Mouse (Mus musculus) liver, postnatal 0 days (tissue): ENCODE measurements around the gene Twist2. TPM values are rescaled to one million over a fixed set of nuclear protein-coding genes. Genes with fewer than 3 reads are reported as not detected.

ENCODE experiments used
- ATAC-seq: fragments of 200-750 bp; cut with Nextera tagmentation; 2 replicates; pipeline ENCODE4 v1.8.0; 2017; ENCODE audit warnings: mild to moderate bottlenecking, moderate library complexity
- DNase-seq: peaks from one replicate; pipeline ENCODE4 v3.0.0-alpha.2; 2016
- H3K27ac ChIP-seq: fragments of 300-500 bp; sonication (generic); 2 replicates; pipeline ENCODE4 v1.5.1; 2014; ENCODE audit warnings: antibody characterized with exemption, moderate library complexity, mild to moderate bottlenecking, low read depth
- H3K27me3 ChIP-seq: fragments of 300-500 bp; sonication (generic); 2 replicates; pipeline ENCODE4 v1.6.1; 2014; ENCODE audit warnings: low read length, control low read depth, mixed read lengths; ENCODE audit not compliant: insufficient read depth
- H3K36me3 ChIP-seq: fragments of 300-500 bp; sonication (generic); replicated peaks from 2 replicates; pipeline ENCODE4 v1.6.1; 2014; ENCODE audit warnings: mild to moderate bottlenecking, control low read depth, low read length, moderate library complexity, mixed read lengths; ENCODE audit not compliant: insufficient read depth
- H3K4me1 ChIP-seq: fragments of 300-500 bp; sonication (generic); 2 replicates; pipeline ENCODE4 v1.6.1; 2014; ENCODE audit warnings: antibody characterized with exemption, mild to moderate bottlenecking, control low read depth; ENCODE audit not compliant: insufficient read depth
- H3K4me2 ChIP-seq: fragments of 300-500 bp; sonication (generic); 2 replicates; pipeline ENCODE4 v1.6.1; 2014; ENCODE audit warnings: low read depth, mild to moderate bottlenecking, low read length, moderate library complexity, mixed read lengths
- H3K4me3 ChIP-seq: fragments of 300-500 bp; sonication (generic); 2 replicates; pipeline ENCODE4 v1.5.1; 2014; ENCODE audit warnings: low read depth, low read length
- H3K9ac ChIP-seq: fragments of 300-500 bp; sonication (generic); replicated peaks from 2 replicates; pipeline ENCODE4 v1.6.1; 2014; ENCODE audit warnings: mild to moderate bottlenecking, moderate library complexity
- H3K9me3 ChIP-seq: fragments of 300-500 bp; sonication (generic); 2 replicates; pipeline ENCODE4 v1.6.1; 2016; ENCODE audit warnings: mild to moderate bottlenecking, control low read depth, low read length, mixed read lengths
- CTCF ChIP-seq: sonication (generic); IDR thresholded peaks from 2 replicates; pipeline ENCODE4 v1.5.1; 2016; ENCODE audit warnings: antibody characterized with exemption, low read depth
- EP300 ChIP-seq: IDR thresholded peaks from 2 replicates; pipeline ENCODE4 v1.6.1; 2016; ENCODE audit warnings: antibody characterized with exemption, low read depth, mild to moderate bottlenecking
- WGBS: fragments of 180-500 bp; shearing (Covaris S2); extraction: QIAGEN DNeasy Blood & Tissue Kit; methylation state at CpG from one replicate; pipeline ENCODE4 v1.1.7; 2014; ENCODE audit not compliant: insufficient replicate concordance; 5-methylcytosine and 5-hydroxymethylcytosine counted together
- polyA plus RNA-seq: library from polyadenylated mRNA; unstranded; fragments of >200 nt; fragmentation: Nextera tagmentation; extraction: Ambion mirVana; gene quantifications from 2 replicates; pipeline ENCODE4 v1.2.1, GENCODE M21; 2015

The Twist2 gene
- polyA plus RNA-seq, 1 experiment from 2014 or later, result 0.11 TPM

DNA sequence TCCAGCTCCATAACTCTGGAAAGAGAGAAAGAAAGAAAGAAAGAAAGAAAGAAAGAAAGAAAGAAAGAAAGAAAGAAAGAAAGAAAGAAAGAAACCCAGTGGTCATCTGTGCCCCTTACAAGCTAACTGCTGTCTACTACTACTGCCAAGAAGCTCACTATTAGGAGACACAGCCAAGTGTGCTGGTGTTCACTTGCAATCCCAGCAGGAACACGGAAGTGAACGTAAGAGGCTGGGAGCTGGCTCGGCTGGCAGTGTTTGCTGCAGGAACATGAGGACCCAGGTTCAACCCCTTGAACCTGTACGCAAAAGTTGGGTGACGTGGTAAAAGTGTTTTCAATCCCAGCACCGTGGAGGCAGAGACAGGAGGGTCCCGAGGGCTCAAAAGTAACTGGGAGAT lies 22.7 kb downstream of the Twist2 start:
- ATAC-seq (no peak), DNase-seq (no peak)
- Histone ChIP-seq H3K4me2 (no peak overlapping the region), H3K27ac (peak overlapping the region; percentile 48; the same call in 1 of the 2 replicates), H3K9ac (no peak overlapping the region), H3K36me3 (no peaks in the 10 kb centered on the region), H3K9me3 (no peaks in the 10 kb centered on the region), H3K4me3 (no peak overlapping the region), H3K27me3 (no peaks in the 10 kb centered on the region), H3K4me1 (peaks cover 4% of the 10 kb centered on the region; the same call in 1 of the 2 replicates)
- no peak for TF ChIP-seq EP300
- no peak for TF ChIP-seq CTCF
- WGBS, result 73% methylated on average over 7 of the region's 7 CpGs

DNA sequence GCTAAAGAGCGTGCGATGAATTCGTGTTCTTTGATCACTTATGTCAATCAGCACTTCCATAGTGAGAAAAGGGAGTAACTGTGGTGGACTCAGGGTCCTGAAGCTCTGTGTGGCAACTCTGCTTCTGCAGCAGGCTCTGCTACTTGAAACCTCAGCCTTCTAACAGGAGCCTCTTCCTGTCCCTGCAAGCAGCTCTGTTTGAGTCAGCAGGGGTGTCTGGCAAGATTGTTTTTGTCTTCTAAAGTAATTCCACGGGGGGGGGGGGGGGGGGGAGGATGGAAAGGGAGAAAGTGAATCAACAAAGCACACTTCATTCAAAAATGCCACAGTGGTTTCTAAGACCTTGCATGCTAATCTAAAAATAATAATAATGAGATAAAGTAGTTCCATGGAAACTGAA lies 24.0 kb downstream of the Twist2 start:
- DNase-seq (no peak), ATAC-seq (no peak)
- Histone ChIP-seq H3K4me1 (peaks cover 4% of the 10 kb centered on the region; the same call in 1 of the 2 replicates), H3K4me2 (no peak overlapping the region), H3K27me3 (no peaks in the 10 kb centered on the region), H3K4me3 (no peak overlapping the region), H3K9me3 (no peaks in the 10 kb centered on the region), H3K9ac (no peak overlapping the region), H3K27ac (no peak overlapping the region), H3K36me3 (no peaks in the 10 kb centered on the region)
- WGBS, result 49% methylated on average over 4 of the region's 4 CpGs
- TF ChIP-seq EP300 (no peak), CTCF (no peak)

DNA sequence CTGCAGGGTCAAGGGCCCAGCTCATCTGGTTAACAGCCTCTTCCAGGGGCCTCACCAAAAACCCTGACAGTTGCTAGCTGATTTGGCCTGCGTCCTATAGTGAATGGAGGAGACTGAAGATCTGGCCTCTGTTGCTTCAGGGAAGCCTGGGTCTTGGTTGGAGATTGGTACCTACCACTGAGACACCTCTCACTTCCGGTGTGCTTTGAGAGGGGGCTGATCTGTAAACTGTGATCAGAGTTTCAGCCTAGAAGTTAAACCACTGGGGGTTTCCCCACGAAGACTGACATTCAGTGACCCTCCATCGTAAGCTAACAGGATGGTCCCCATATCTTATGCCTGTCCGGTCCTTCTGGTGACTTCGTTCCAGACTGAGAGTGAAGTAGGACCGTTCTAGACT lies 30.7 kb downstream of the Twist2 start:
- Histone ChIP-seq H3K27ac (no peak overlapping the region), H3K4me2 (no peak overlapping the region), H3K9me3 (no peaks in the 10 kb centered on the region), H3K27me3 (no peaks in the 10 kb centered on the region), H3K4me1 (no peaks in the 10 kb centered on the region), H3K9ac (no peak overlapping the region), H3K4me3 (no peak overlapping the region), H3K36me3 (no peaks in the 10 kb centered on the region)
- no peak for DNase-seq
- ATAC-seq, result no peak
- no peak for TF ChIP-seq EP300
- TF ChIP-seq CTCF, result no peak
- WGBS, result 72% methylated on average over 7 of the region's 7 CpGs

DNA sequence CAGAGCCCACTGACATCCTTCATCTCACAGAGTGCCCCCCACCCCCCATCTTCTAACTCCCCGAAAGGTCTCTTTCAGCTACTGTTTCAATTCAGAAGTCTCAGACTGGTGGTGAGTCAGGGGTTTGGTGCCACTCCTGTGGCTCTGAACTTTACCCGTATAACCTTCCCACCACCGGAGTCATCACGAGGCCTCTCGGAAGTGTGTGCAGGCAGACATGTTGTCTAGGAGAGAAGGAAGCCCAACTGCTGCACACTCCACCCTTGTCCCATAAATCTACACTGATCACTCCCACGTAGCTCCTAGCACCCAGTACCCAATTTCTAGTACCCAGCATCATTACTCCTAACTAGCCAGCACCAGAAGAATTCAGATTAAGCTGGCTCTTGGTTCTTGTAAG lies 38.3 kb downstream of the Twist2 start:
- DNase-seq, result no peak
- 88% methylated on average over 6 of the region's 6 CpGs for WGBS
- no peak for TF ChIP-seq EP300
- TF ChIP-seq CTCF, result no peak

DNA sequence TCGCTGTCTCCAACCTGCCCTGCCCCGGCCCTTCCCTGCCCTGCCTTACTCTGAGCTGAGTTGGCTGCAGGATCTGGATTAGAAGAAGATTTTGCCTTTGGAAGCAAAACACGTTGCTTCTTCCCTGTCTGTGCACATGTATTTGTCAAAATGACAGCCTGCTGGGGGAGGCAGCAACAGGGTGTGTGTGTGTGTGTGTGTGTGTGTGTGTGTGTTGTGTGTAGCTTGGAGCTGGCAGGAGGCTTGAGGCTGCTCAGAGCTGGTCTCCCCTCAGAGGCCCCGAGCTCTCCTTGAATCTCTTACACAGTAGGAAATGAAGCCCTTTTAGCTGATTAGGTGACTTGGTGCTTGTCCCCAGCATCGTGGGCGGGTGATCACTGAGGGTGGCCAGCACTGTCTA lies 38.7 kb downstream of the Twist2 start:
- WGBS, result 59% methylated on average over 6 of the region's 6 CpGs
- Histone ChIP-seq H3K36me3 (no peaks in the 10 kb centered on the region), H3K4me3 (no peak overlapping the region), H3K9ac (no peak overlapping the region), H3K27me3 (no peaks in the 10 kb centered on the region), H3K27ac (no peak overlapping the region), H3K4me1 (no peaks in the 10 kb centered on the region), H3K4me2 (no peak overlapping the region), H3K9me3 (peaks cover 2% of the 10 kb centered on the region; the same call in 1 of the 2 replicates)
- no peak for ATAC-seq
- TF ChIP-seq EP300, result no peak
- no peak for TF ChIP-seq CTCF
- no peak for DNase-seq

More for the DNA sequence above, 38.3 kb downstream of the Twist2 start:
- H3K27ac ChIP-seq, result no peak overlapping the region
- no peaks in the 10 kb centered on the region for H3K4me1 ChIP-seq
- H3K36me3 ChIP-seq, result no peaks in the 10 kb centered on the region
- H3K9ac ChIP-seq, result no peak overlapping the region
- ATAC-seq, result no peak
- H3K9me3 ChIP-seq, result peaks cover 2% of the 10 kb centered on the region; the same call in 1 of the 2 replicates
- H3K4me2 ChIP-seq, result no peak overlapping the region
- no peak overlapping the region for H3K4me3 ChIP-seq
- no peaks in the 10 kb centered on the region for H3K27me3 ChIP-seq

DNA sequence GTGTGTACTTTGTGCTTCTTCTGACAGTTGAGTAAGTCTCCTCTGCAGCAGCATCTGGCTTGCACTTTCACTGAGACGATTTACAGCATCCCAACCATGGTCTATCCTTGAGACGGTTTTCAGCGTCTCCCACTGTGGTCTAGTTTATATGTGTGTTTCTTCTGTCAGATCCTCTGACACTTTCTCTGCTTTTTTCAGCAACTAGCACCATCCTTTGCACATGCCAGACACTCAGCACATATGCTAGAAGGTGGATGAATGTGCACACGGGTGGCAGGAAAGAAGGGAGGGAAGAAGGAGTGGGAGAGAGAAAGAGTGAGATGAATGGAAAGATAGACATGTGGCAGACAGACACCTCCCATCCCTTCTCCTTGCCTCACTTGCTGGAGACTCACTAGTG lies 43.0 kb downstream of the Twist2 start:
- TF ChIP-seq CTCF (no peak), EP300 (no peak)
- no peak for DNase-seq
- Histone ChIP-seq H3K4me2 (no peak overlapping the region), H3K9me3 (peaks cover 2% of the 10 kb centered on the region; the same call in 1 of the 2 replicates), H3K4me1 (no peaks in the 10 kb centered on the region), H3K4me3 (no peak overlapping the region), H3K36me3 (no peaks in the 10 kb centered on the region), H3K27me3 (no peaks in the 10 kb centered on the region), H3K27ac (no peak overlapping the region), H3K9ac (no peak overlapping the region)
- 79% methylated on average over 4 of the region's 4 CpGs for WGBS
- no peak for ATAC-seq
